Mouse (Mus musculus) gastrocnemius, adult 18-20 months (tissue): ENCODE measurements at regions not wholly inside any gene's neighbourhood (a gene's known extent, or its start where the extent isn't known, plus 50 kb on each side); places are given as distances from the start of the nearest gene placed in this dataset.

Source experiments
- DNase-seq: peaks from one replicate; pipeline ENCODE4 v3.0.0; 2021; ENCODE audit warnings: low spot score

- DNase-seq, result no peak
Observed at GRCm38 (mm10) chr4:124181335-124181734, 263.5 kb upstream of the 4930535I16Rik start.

- DNase-seq, result no peak
Observed at GRCm38 (mm10) chr4:124178401-124179018, 260.7 kb upstream of the 4930535I16Rik start.

GRCm38 (mm10) chr4:124175531-124175930 is 257.7 kb upstream of the 4930535I16Rik start:
- DNase-seq, result no peak

- no peak for DNase-seq
Observed at GRCm38 (mm10) chr4:124154627-124155026, 236.8 kb upstream of the 4930535I16Rik start.

GRCm38 (mm10) chr4:124149771-124150451 is 232.1 kb upstream of the 4930535I16Rik start:
- DNase-seq, result no peak

- DNase-seq, result no peak
Observed at GRCm38 (mm10) chr4:124149037-124149436, 231.2 kb upstream of the 4930535I16Rik start.

- no peak for DNase-seq
Observed at GRCm38 (mm10) chr4:124147276-124147675, 229.5 kb upstream of the 4930535I16Rik start.

GRCm38 (mm10) chr4:124146135-124146534 is 228.3 kb upstream of the 4930535I16Rik start:
- DNase-seq, result no peak

GRCm38 (mm10) chr4:124143630-124144029 is 225.8 kb upstream of the 4930535I16Rik start:
- no peak for DNase-seq

- no peak for DNase-seq
Observed at GRCm38 (mm10) chr4:124143226-124143625, 225.4 kb upstream of the 4930535I16Rik start.

GRCm38 (mm10) chr4:124142083-124142482 is 224.3 kb upstream of the 4930535I16Rik start:
- DNase-seq, result peak; percentile 58

- no peak for DNase-seq
Observed at GRCm38 (mm10) chr4:124135165-124135470, 217.3 kb upstream of the 4930535I16Rik start.

- DNase-seq, result no peak
Observed at GRCm38 (mm10) chr4:124134341-124135164, 216.7 kb upstream of the 4930535I16Rik start.

- DNase-seq, result no peak
Observed at GRCm38 (mm10) chr4:124130946-124131345, 213.1 kb upstream of the 4930535I16Rik start.

GRCm38 (mm10) chr4:124126258-124126657 is 208.4 kb upstream of the 4930535I16Rik start:
- no peak for DNase-seq

- DNase-seq, result no peak
Observed at GRCm38 (mm10) chr4:124120334-124120733, 202.5 kb upstream of the 4930535I16Rik start.

GRCm38 (mm10) chr4:124113856-124114345 is 196.1 kb upstream of the 4930535I16Rik start:
- no peak for DNase-seq

GRCm38 (mm10) chr4:124110705-124111104 is 192.9 kb upstream of the 4930535I16Rik start:
- no peak for DNase-seq

- DNase-seq, result no peak
Observed at GRCm38 (mm10) chr4:124109371-124109770, 191.5 kb upstream of the 4930535I16Rik start.

GRCm38 (mm10) chr4:124102684-124103083 is 184.9 kb upstream of the 4930535I16Rik start:
- no peak for DNase-seq

- no peak for DNase-seq
Observed at GRCm38 (mm10) chr4:124086801-124087200, 169.0 kb upstream of the 4930535I16Rik start.

GRCm38 (mm10) chr4:124086254-124086653 is 168.4 kb upstream of the 4930535I16Rik start:
- no peak for DNase-seq
